Mouse (Mus musculus) kidney, postnatal 14 days (tissue): Measurements from ENCODE around the gene Rita1.
A peak's percentile ranks its signal among the peaks of the same experiment; 100 is the strongest.

Source experiments
- DNase-seq: peaks from one replicate; pipeline ENCODE4 v3.0.0; 2022; ENCODE audit warnings: mixed read lengths

Rita1 gene

DNA sequence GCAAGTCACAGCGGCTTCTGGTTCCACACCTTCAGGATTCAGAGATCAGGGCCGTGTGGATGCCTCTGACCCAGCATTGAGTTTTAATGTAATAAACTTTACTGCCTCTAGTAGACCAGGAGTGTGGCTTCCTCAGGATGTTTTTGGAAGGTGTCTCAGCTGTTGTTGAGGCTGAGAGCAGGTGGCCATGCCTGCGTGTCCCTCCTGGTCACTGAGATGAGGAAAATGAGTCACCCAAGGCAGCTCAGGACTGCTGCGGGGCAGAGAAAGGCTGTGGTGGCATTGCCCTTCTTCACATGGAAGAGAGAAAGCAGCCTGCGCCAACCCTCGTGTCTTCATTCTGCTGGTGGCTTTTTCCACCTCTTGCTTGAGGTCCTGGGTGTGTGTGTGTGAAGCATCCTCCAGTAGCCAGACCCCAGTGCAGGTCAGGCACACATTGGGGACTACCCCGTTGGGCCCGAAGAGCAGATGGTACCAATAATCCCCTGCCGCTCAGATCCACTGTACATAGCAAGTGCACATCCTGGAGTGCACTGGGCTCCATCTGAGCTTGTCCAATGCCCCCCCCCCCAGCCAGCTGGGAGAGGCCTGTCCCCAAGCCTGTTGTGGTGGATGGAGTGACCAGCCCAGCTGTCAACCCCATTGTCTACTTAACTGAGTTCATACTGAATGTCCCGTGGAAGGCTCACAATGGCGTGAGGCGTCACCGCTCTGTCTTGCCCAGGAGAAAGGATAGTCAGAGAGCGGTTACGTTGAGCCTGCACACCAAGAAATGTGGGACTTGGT is 15.3 kb upstream of the Rita1 start:
- no peak for DNase-seq

DNA sequence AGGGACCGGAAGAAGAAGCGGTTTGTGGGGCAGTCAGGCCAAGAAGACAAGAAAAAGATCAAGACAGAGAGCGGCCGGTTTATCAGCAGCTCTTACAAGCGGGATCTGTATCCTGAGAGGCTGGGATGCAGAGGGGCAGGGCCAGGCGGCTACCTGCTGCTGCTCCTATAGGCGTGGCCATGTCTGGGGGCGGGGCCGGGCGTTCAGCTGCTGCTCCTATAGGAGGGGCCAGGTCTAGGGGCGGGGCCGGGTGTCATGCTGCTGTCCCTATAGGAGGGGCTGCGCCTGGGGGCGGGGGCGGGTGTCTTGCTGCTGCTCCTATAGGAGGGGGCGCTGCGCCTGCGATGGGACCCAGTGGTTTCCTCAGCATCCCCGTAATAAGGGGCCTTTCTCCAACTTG is 14.0 kb upstream of the Rita1 start:
- DNase-seq = no peak

DNA sequence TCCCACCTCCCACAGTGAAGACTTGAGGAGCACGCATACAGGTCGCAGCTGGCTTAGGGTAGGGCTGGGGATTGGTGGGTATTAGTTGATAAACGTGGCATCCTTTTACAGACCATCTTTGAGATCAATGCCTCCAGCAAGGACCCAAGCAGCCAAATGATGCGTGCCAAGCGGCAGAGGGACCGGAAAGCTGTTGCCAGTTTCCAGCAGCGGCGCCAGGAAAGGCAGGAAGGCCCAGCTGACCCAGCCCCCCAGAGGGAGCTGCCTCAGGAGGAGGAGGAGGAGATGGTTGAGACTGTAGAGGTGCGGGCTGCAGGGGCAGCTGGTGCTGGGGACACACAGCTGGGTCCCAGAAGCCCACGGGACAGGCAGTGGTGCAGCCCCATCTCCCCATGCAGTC is 12.0 kb upstream of the Rita1 start:
- no peak for DNase-seq

GRCm38 (mm10) chr5:120622198-120622851 is 9.9 kb upstream of the Rita1 start:
- peak; percentile 61 for DNase-seq

DNA sequence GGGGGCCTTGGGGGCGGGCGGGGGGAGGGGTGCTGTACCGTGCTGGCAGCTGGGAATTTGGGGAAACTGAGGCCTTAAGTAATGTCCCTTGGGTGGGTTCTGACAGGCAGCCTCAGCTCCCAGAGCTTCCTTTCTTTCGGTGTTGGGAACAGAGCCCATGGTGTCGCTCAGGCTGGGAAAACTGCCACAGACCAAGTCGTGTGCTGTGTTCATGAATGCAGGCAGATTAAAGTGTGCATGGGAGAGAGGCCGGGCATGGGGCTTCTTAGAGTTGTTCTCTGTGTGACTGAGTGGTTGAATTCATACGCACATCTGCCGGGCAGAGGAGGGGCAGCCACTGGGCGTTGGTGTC is 9.4 kb upstream of the Rita1 start:
- DNase-seq = no peak

DNA sequence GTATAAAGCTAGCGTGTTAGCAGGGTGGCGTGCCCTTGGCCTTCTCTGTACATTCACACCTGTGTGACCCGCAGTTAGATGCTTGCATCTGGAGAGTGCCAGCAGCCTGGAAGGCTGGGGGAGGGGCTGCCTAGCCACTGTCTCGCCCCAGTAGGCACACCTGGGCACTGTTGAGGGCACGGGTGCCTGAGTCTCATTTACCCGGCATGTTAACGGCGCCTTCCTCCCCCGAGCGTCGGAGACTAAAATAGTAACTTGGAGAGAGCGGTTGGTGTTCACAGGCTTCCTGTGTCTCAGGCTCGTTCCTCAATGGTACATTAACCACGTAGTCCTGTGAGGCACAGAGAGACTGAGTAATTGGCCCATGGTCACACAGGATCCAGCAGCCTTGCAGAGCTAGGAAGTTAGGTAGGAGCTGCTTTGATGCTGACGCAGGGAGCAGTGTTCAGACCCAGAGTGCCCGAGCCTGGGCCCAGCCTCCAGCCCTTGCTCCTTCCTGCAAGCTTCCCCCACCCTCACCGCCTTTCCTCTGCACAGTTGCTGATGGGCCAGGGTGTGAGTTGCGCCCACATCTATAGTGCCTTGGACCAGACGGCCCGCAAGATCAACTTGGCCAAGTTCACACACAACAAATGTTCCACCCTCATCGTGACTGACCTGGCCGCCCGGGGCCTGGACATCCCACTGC is 8.8 kb upstream of the Rita1 start:
- DNase-seq = peak; percentile 66

GRCm38 (mm10) chr5:120620375-120621077 is 8.1 kb upstream of the Rita1 start:
- peak; percentile 81 for DNase-seq

DNA sequence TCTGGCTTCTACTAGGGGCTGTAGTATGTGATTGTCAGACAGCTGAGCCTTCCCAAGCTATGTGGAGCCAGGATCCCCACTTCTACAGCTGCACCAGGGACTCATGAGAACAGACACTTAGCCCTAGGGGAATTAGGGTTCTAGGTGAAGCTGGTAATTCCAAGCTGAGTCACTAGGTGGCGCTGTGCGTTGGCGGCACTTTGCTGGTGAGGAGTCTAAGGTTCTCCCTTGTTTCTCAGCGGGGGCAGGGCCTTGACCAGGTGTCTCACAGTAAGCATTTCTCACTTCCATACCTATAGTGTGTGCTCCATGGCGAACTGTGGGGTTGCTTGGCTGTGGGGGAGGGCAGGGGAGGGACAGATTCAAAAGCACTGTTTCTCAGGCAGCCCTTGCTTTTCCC is 6.8 kb upstream of the Rita1 start:
- peak; percentile 50 for DNase-seq

- no peak for DNase-seq
Observed at GRCm38 (mm10) chr5:120618778-120619177, 6.4 kb upstream of the Rita1 start.

DNA sequence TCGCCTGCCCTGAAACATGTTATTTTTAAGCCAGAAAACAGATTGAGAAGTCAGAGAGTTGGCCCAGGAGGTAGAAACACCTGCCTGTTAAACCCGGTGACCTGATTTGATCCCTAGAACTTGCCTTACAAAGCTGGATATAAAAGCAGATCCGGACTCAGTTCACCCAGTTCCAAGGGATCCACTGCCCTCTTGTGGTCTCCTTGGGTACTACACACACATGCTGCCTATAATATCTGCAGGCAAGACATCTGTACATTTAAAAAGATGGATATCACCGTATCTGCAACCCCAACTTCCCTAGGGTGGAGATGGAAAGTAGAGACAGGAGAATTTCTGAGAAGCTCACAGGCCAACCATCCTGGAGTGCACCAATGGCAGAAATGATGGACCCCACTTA is 3.5 kb upstream of the Rita1 start:
- no peak for DNase-seq

DNA sequence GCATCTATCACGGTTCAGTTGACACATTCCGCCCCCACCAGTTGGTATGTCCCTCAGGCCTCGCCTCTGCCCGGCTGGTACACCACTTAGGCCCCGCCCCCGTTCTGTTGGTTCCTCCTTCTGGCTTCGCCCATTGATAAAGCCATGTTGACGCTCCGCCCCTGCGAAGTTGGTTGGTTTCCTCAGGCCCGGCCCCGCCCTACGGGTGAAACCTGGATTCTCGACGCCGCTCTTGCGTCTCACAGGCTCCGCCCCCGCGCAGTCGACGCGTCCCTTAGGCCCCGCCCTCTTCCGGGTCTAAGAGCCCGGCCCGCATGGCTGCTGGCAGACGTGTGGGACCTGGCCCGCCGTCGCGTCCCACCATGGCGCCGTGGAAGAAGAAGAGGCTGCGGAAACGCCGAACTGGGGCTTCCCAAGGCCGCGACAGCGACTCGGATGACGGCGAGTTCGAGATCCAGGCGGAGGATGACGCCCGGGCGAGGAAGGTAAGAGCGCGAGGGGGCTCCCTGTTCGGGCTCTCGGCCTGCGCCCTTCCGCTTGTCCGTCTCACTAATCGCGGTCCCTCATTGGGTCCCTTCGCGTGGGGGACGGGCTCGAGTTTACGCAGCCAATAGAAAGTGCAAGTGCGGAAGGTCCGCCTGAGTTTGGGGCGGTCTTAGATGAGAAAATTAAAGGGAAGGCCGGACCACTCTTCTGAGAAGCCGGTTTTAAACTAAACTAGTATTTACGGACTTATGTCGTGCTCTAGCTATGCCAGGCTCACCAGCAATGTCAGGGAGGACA is 624 bp upstream of the Rita1 start:
- peak; percentile 100 for DNase-seq

GRCm38 (mm10) chr5:120611416-120611815 is 973 bp downstream of the Rita1 start:
- DNase-seq = no peak

DNA sequence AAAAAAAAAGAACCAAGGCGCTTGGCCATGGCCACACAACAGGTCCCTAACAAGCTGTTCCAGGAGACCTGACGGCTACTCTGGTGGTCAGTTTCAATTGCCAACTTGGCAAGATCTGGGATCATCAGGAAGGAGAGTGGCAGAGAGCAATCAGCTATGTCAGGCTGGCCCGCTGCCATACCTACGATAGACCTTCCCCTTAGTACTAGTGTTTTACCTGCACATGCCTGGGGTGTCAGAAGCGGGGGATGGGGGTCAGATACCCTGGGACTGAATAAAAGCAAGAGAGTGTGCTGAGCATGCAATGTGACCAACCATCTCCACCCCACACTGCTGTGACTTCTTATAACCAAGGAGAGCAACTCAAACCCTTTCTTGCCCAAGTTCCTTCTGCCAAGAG is 1.5 kb downstream of the Rita1 start:
- peak; percentile 57 for DNase-seq

- no peak for DNase-seq
Observed at GRCm38 (mm10) chr5:120609246-120609775, 3.1 kb downstream of the Rita1 start.

DNA sequence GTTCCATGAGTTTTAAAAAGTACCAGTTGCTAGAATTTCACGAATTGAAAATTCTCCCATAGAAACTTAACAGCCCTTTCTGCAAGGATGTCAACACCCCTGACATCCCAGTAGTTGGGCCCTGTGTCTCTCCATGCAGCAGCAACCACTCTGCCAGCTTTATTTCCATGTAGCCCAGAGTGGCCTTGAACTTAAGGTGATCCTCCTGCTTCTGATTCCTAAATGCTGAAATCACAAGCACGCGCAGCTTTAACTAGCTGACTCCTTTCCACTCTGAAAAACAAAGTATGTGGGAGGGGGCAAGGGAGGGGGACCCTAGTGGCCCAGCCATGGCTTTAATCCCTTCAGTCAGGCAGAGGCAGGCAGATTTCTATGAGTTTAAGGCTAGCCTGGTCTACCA is 5.1 kb downstream of the Rita1 start:
- DNase-seq = no peak

DNA sequence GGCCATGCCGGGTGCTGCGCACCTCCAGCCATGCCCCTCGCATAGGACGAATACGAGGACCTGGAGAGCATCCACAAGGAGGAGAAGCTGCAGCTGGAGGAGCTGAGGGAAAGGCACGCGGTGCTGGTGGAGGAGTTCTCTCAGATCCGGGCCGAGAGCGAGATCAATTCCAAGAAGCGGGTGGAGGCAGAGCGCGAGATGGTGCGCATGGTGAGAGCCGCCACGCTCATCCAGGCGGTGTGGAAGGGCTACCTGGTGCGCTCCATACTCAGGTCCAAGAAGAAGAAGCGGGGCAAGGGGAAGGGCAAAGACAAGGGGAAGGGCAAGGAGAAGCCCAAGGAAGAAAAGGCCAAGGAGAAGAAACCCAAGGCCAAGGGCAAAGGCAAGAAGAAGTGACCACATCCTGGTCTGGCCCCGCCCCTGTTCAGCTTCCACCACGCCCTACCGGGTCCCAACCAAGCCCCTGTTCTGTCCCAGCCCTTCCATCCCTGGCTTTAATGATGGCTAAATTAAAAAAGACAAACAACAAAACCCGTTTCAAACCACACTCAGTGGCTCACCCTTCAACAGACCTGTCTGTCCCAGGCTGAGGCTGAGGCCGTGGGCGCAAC is 5.7 kb downstream of the Rita1 start:
- DNase-seq = no peak

DNA sequence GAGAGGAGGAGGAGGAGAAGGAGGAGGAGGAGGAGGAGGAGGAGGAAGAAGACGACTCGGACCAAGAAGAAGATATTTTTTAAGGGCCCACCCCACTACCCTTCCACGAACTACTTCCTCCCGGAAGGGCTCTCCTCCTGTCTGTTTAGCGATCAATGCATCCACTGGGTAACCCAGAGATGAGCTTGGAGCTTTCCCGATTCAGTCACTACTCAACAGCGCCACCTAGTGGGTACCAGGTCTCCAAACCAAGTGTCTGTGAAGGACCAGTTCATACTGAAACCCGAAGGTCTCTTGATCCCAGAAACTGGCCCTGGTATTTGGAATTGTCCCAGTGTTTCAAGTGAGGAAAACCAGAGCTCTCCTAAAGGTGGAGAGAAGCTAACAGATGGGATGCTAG is 6.7 kb downstream of the Rita1 start:
- peak; percentile 90 for DNase-seq

DNA sequence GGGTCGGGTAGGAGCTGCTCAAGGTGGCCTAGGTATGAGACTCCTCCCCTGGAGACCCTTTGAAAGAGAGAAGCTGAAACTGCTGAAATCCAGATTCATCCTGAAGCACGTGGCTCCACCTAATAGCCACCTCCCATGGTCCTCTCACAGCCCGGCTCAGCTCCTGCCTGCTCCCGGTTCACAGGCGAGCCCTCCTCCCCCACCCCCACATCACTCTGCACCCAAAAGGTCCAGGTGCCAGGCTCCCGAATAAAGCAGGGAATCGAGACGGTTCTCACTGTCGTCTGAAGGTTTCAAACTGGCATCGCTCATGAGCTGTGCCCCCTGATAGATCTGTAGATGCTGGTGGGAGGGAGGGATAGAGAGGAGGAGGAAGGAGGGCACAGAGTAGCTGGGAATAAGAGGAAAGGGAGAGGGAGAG is 7.1 kb downstream of the Rita1 start:
- no peak for DNase-seq

- DNase-seq = peak; percentile 90
Observed at GRCm38 (mm10) chr5:120604839-120605238, 7.5 kb downstream of the Rita1 start.

- DNase-seq = no peak
Observed at GRCm38 (mm10) chr5:120603515-120603914, 8.9 kb downstream of the Rita1 start.

- DNase-seq = no peak
Observed at GRCm38 (mm10) chr5:120602210-120602609, 10.2 kb downstream of the Rita1 start.
